Mouse (Mus musculus) liver, postnatal 0 days (tissue): ENCODE results near the gene Duoxa1. TPM values are rescaled to one million over a fixed set of nuclear protein-coding genes. Genes with fewer than 3 reads are reported as not detected.

Experiments used
- ATAC-seq: fragments of 200-750 bp; cut with Nextera tagmentation; 2 replicates; pipeline ENCODE4 v1.8.0; 2017; ENCODE audit warnings: mild to moderate bottlenecking, moderate library complexity
- DNase-seq: peaks from one replicate; pipeline ENCODE4 v3.0.0-alpha.2; 2016
- H3K27ac ChIP-seq: fragments of 300-500 bp; sonication (generic); 2 replicates; pipeline ENCODE4 v1.5.1; 2014; ENCODE audit warnings: antibody characterized with exemption, moderate library complexity, mild to moderate bottlenecking, low read depth
- H3K27me3 ChIP-seq: fragments of 300-500 bp; sonication (generic); 2 replicates; pipeline ENCODE4 v1.6.1; 2014; ENCODE audit warnings: low read length, control low read depth, mixed read lengths; ENCODE audit not compliant: insufficient read depth
- H3K36me3 ChIP-seq: fragments of 300-500 bp; sonication (generic); replicated peaks from 2 replicates; pipeline ENCODE4 v1.6.1; 2014; ENCODE audit warnings: mild to moderate bottlenecking, control low read depth, low read length, moderate library complexity, mixed read lengths; ENCODE audit not compliant: insufficient read depth
- H3K4me1 ChIP-seq: fragments of 300-500 bp; sonication (generic); 2 replicates; pipeline ENCODE4 v1.6.1; 2014; ENCODE audit warnings: antibody characterized with exemption, mild to moderate bottlenecking, control low read depth; ENCODE audit not compliant: insufficient read depth
- H3K4me2 ChIP-seq: fragments of 300-500 bp; sonication (generic); 2 replicates; pipeline ENCODE4 v1.6.1; 2014; ENCODE audit warnings: low read depth, mild to moderate bottlenecking, low read length, moderate library complexity, mixed read lengths
- H3K4me3 ChIP-seq: fragments of 300-500 bp; sonication (generic); 2 replicates; pipeline ENCODE4 v1.5.1; 2014; ENCODE audit warnings: low read depth, low read length
- H3K9ac ChIP-seq: fragments of 300-500 bp; sonication (generic); replicated peaks from 2 replicates; pipeline ENCODE4 v1.6.1; 2014; ENCODE audit warnings: mild to moderate bottlenecking, moderate library complexity
- H3K9me3 ChIP-seq: fragments of 300-500 bp; sonication (generic); 2 replicates; pipeline ENCODE4 v1.6.1; 2016; ENCODE audit warnings: mild to moderate bottlenecking, control low read depth, low read length, mixed read lengths
- CTCF ChIP-seq: sonication (generic); IDR thresholded peaks from 2 replicates; pipeline ENCODE4 v1.5.1; 2016; ENCODE audit warnings: antibody characterized with exemption, low read depth
- EP300 ChIP-seq: IDR thresholded peaks from 2 replicates; pipeline ENCODE4 v1.6.1; 2016; ENCODE audit warnings: antibody characterized with exemption, low read depth, mild to moderate bottlenecking
- WGBS: fragments of 180-500 bp; shearing (Covaris S2); extraction: QIAGEN DNeasy Blood & Tissue Kit; methylation state at CpG from one replicate; pipeline ENCODE4 v1.1.7; 2014; ENCODE audit not compliant: insufficient replicate concordance; 5-methylcytosine and 5-hydroxymethylcytosine counted together
- polyA plus RNA-seq: library from polyadenylated mRNA; unstranded; fragments of >200 nt; fragmentation: Nextera tagmentation; extraction: Ambion mirVana; gene quantifications from 2 replicates; pipeline ENCODE4 v1.2.1, GENCODE M21; 2015

Duoxa1 gene
- polyA plus RNA-seq, 1 experiment from 2014 or later = not detected

DNA sequence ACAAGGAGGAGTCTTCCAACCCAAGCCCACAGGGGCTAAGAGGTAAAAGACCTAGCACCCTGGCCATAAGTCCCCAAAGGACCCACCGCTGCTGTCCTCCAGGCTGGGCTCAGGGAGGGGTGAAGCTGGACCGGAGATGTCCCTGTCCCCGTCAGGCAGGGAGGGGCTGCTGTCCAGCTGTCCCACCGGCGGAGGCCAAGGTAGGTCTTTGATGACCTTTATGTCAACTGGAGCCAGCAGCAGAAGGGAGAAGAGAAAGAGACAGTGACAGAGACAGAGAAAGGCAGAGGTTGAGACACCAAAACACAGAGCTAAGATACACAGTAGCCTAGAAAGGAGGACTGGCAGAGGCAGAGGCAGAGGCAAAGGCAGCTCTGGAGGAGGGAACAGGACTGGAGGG lies 41.9 kb upstream of the Duoxa1 start:
- Histone ChIP-seq H3K27me3 (no peaks in the 10 kb centered on the region), H3K4me3 (no peak overlapping the region), H3K4me2 (no peak overlapping the region), H3K4me1 (no peaks in the 10 kb centered on the region), H3K27ac (no peak overlapping the region), H3K9ac (no peak overlapping the region), H3K36me3 (peaks cover 9% of the 10 kb centered on the region; the same call in 1 of the 2 replicates), H3K9me3 (no peaks in the 10 kb centered on the region)
- DNase-seq = no peak
- 87% methylated on average over 5 of the region's 5 CpGs for WGBS
- ATAC-seq = no peak
- no peak for TF ChIP-seq EP300
- TF ChIP-seq CTCF = no peak

GRCm38 (mm10) chr2:122354191-122354929 lies 40.8 kb upstream of the Duoxa1 start:
- Histone ChIP-seq H3K4me2 (no peak overlapping the region), H3K27me3 (no peaks in the 10 kb centered on the region), H3K9ac (no peak overlapping the region), H3K4me3 (no peak overlapping the region), H3K4me1 (peaks cover 2% of the 10 kb centered on the region), H3K36me3 (peaks cover 9% of the 10 kb centered on the region; the same call in 1 of the 2 replicates), H3K27ac (no peak overlapping the region), H3K9me3 (no peaks in the 10 kb centered on the region)
- no peak for DNase-seq
- TF ChIP-seq CTCF (no peak), EP300 (no peak)
- ATAC-seq = no peak
- WGBS = 78% methylated on average over 12 of the region's 12 CpGs

GRCm38 (mm10) chr2:122353765-122354164 lies 40.2 kb upstream of the Duoxa1 start:
- Histone ChIP-seq H3K4me3 (no peak overlapping the region), H3K4me2 (no peak overlapping the region), H3K9me3 (no peaks in the 10 kb centered on the region), H3K36me3 (peaks cover 9% of the 10 kb centered on the region; the same call in 1 of the 2 replicates), H3K27me3 (no peaks in the 10 kb centered on the region), H3K4me1 (peaks cover 8% of the 10 kb centered on the region), H3K27ac (no peak overlapping the region), H3K9ac (no peak overlapping the region)
- TF ChIP-seq CTCF (no peak), EP300 (no peak)
- no peak for DNase-seq
- WGBS = 96% methylated on average over 8 of the region's 8 CpGs
- ATAC-seq = no peak

DNA sequence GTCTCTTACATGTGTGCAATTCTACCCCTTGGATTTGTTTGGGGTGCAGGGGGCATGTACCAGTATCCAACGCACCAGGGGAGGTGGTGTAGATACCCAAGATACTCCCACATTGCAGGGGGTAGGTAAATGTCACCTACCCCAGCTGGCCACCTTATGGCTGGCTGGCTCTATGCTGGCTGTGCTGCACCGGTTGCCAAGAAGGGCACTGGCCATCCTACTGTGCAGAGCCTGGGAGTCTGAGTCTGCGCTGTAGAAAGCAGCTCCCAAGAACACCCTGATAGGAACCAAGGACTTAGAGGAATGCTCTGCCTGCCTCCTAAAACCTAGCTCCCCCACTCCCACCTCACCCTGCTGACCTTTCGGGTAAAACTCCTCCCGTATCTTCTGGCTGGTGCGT lies 39.5 kb upstream of the Duoxa1 start:
- H3K4me1 ChIP-seq = peaks cover 12% of the 10 kb centered on the region
- H3K27me3 ChIP-seq = no peaks in the 10 kb centered on the region
- DNase-seq = no peak
- peaks cover 9% of the 10 kb centered on the region; the same call in 1 of the 2 replicates for H3K36me3 ChIP-seq
- H3K4me3 ChIP-seq = no peak overlapping the region
- WGBS = 86% methylated on average over 6 of the region's 6 CpGs
- H3K9me3 ChIP-seq = no peaks in the 10 kb centered on the region
- ATAC-seq = no peak
- H3K4me2 ChIP-seq = no peak overlapping the region
- no peak overlapping the region for H3K27ac ChIP-seq
- TF ChIP-seq EP300 (no peak), CTCF (no peak)
- no peak overlapping the region for H3K9ac ChIP-seq

DNA sequence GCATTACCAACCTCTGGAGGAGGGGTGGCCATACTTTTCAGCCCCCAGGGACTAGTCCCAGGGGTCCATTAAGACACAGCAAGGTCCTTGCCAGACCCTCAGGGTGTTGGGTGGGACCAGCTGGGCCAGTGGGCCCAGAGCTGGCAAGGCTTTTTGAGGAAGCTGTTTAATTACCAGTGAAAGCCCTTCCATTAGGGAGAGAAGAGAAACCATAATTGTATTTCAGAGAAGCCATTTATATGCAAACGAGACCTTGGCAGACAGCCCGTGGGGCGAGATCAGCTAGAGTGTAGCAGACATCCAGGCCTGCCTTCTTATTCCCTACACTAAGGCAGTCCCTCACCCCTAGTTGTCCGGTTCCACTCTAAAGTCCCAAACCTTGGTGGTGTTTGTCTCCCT lies 38.4 kb upstream of the Duoxa1 start:
- H3K27ac ChIP-seq = no peak overlapping the region
- ATAC-seq = no peak
- DNase-seq = no peak
- WGBS = 73% methylated on average over 4 of the region's 4 CpGs
- no peak for TF ChIP-seq EP300
- TF ChIP-seq CTCF = no peak
- no peak overlapping the region for H3K9ac ChIP-seq
- peaks cover 5% of the 10 kb centered on the region; the same call in 1 of the 2 replicates for H3K36me3 ChIP-seq
- H3K4me2 ChIP-seq = no peak overlapping the region
- H3K4me1 ChIP-seq = peaks cover 13% of the 10 kb centered on the region
- no peak overlapping the region for H3K4me3 ChIP-seq
- no peaks in the 10 kb centered on the region for H3K27me3 ChIP-seq
- no peaks in the 10 kb centered on the region for H3K9me3 ChIP-seq

DNA sequence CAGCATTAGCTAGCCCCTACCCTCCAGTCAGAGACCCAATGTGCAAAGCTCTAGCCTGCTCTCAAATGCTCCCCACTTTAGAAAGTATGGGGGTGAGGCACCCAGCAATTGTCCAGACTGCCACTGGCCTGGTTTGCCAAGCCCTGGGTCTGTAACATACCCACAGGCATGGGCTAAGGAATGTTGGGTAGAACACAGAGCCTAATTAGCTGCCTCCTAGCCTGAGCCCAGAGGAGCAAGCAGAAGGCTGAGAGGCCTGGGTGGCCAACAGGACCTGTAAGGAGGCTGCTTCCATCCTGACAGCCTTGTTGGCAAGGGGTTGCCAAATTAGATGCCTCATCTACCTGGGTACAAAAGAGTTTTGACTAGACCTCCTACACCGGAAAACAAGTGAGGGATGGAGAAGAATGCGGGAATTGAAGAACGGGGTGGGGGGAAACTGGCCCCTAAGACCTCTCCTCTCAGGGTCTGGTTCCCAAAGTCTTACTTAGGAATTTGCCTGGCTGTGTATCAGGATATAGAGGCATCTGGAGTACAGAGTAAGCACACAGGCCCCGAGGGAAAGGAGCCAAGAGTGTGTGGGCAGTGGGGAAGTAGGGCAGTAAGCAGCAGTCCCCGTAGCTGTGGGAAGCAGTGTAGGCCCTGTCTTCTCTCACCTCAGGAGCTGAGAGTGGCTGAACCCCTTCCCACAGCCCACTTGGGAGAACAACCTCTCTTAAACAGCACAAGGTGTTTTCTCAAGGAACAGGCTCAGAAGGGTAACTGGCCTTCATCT lies 37.8 kb upstream of the Duoxa1 start:
- Histone ChIP-seq H3K27ac (no peak overlapping the region), H3K4me2 (no peak overlapping the region), H3K4me3 (no peak overlapping the region), H3K36me3 (0 out of 2 replicates have a peak, but pooled peaks cover 3% of the 10 kb centered on the region), H3K4me1 (peaks cover 13% of the 10 kb centered on the region), H3K27me3 (no peaks in the 10 kb centered on the region), H3K9me3 (no peaks in the 10 kb centered on the region), H3K9ac (no peak overlapping the region)
- no peak for ATAC-seq
- WGBS = 71% methylated on average over 5 of the region's 5 CpGs
- DNase-seq = no peak
- TF ChIP-seq CTCF (no peak), EP300 (no peak)
